Mouse (Mus musculus): Measurements from ENCODE around the gene Id3. TPM values are rescaled to one million over a fixed set of nuclear protein-coding genes. Genes with fewer than 3 reads are reported as not detected.
A peak's percentile ranks its signal among the peaks of the same experiment; 100 is the strongest.

The Id3 gene
- total and polyA plus RNA-seq, 3 experiments: 56.8 to 120 (median 58.8) TPM

GRCm38 (mm10) chr4:136127670-136128069 lies 15.6 kb upstream of the Id3 start:
- no peak overlapping the region for H3K27ac ChIP-seq
- H3K9ac ChIP-seq (ENCODE audit: low read depth, low read length): no peak overlapping the region
- H3K4me3 ChIP-seq: no peak overlapping the region
- intact Hi-C loops (cut with DNase I): no loop called here
- H3K79me2 ChIP-seq (replicated peaks; ENCODE audit: control insufficient read depth, insufficient read depth, low read length): no peaks in the 10 kb centered on the region
- H3K36me3 ChIP-seq (ENCODE audit: control insufficient read depth, insufficient read depth, low read length): no peaks in the 10 kb centered on the region
- no peak for DNase-seq
- H3K4me1 ChIP-seq (ENCODE audit: control insufficient read depth, insufficient read depth, low read length): peaks cover 9% of the 10 kb centered on the region
- 69% methylated on average over 13 of the region's 13 CpGs for WGBS
- no peak for TF ChIP-seq CTCF (IDR thresholded peaks at IDR 0.05)
- no peak for TF ChIP-seq EP300 (IDR thresholded peaks at IDR 0.05; ENCODE audit: insufficient read depth, low read depth, low read length)
- no peak for TF ChIP-seq POLR2A (IDR thresholded peaks at IDR 0.05; ENCODE audit: insufficient read depth, low read depth, low read length)
- no peaks in the 10 kb centered on the region for H3K27me3 ChIP-seq (ENCODE audit: control insufficient read depth, insufficient read depth, low read length)

GRCm38 (mm10) chr4:136129842-136130241 lies 13.5 kb upstream of the Id3 start:
- Histone ChIP-seq H3K9ac (ENCODE audit: low read depth, low read length) (no peak overlapping the region), H3K27ac (no peak overlapping the region), H3K27me3 (ENCODE audit: control insufficient read depth, insufficient read depth, low read length) (no peaks in the 10 kb centered on the region), H3K4me1 (ENCODE audit: control insufficient read depth, insufficient read depth, low read length) (peaks cover 7% of the 10 kb centered on the region), H3K79me2 (replicated peaks; ENCODE audit: control insufficient read depth, insufficient read depth, low read length) (no peaks in the 10 kb centered on the region), H3K4me3 (no peak overlapping the region), H3K36me3 (ENCODE audit: control insufficient read depth, insufficient read depth, low read length) (no peaks in the 10 kb centered on the region)
- no peak for DNase-seq
- intact Hi-C loops (cut with DNase I): no loop called here
- WGBS: 80% methylated on average over 1 of the region's 1 CpGs
- TF ChIP-seq EP300 (IDR thresholded peaks at IDR 0.05; ENCODE audit: insufficient read depth, low read depth, low read length): no peak
- TF ChIP-seq CTCF (IDR thresholded peaks at IDR 0.05): peak; percentile 13; the same call in 1 of the 2 replicates

- H3K9ac ChIP-seq (ENCODE audit: low read depth, low read length): no peak overlapping the region
- intact Hi-C loops (cut with DNase I): no loop called here
- WGBS: 40% methylated on average over 9 of the region's 9 CpGs
- no peak for DNase-seq
- peak overlapping the region; percentile 95 for H3K27ac ChIP-seq
- peaks cover 15% of the 10 kb centered on the region for H3K4me1 ChIP-seq (ENCODE audit: control insufficient read depth, insufficient read depth, low read length)
- TF ChIP-seq POLR2A (IDR thresholded peaks at IDR 0.05; ENCODE audit: insufficient read depth, low read depth, low read length) (no peak), EP300 (IDR thresholded peaks at IDR 0.05; ENCODE audit: insufficient read depth, low read depth, low read length) (no peak), CTCF (IDR thresholded peaks at IDR 0.05) (no peak)
- H3K79me2 ChIP-seq (replicated peaks; ENCODE audit: control insufficient read depth, insufficient read depth, low read length): no peaks in the 10 kb centered on the region
- H3K27me3 ChIP-seq (ENCODE audit: control insufficient read depth, insufficient read depth, low read length): no peaks in the 10 kb centered on the region
- H3K36me3 ChIP-seq (ENCODE audit: control insufficient read depth, insufficient read depth, low read length): no peaks in the 10 kb centered on the region
- no peak overlapping the region for H3K4me3 ChIP-seq
Measured at GRCm38 (mm10) chr4:136133801-136134200, 9.5 kb upstream of the Id3 start.

- Histone ChIP-seq H3K36me3 (ENCODE audit: control insufficient read depth, insufficient read depth, low read length) (no peaks in the 10 kb centered on the region), H3K4me3 (peak overlapping the region; percentile 63), H3K9ac (ENCODE audit: low read depth, low read length) (peak overlapping the region; percentile 68), H3K27ac (peak overlapping the region; percentile 95), H3K4me1 (ENCODE audit: control insufficient read depth, insufficient read depth, low read length) (peaks cover 19% of the 10 kb centered on the region), H3K79me2 (replicated peaks; ENCODE audit: control insufficient read depth, insufficient read depth, low read length) (no peaks in the 10 kb centered on the region), H3K27me3 (ENCODE audit: control insufficient read depth, insufficient read depth, low read length) (no peaks in the 10 kb centered on the region)
- WGBS: 1% methylated on average over 15 of the region's 15 CpGs
- intact Hi-C loops (cut with DNase I): no loop called here
- TF ChIP-seq CTCF (IDR thresholded peaks at IDR 0.05) (no peak), EP300 (IDR thresholded peaks at IDR 0.05; ENCODE audit: insufficient read depth, low read depth, low read length) (no peak), POLR2A (IDR thresholded peaks at IDR 0.05; ENCODE audit: insufficient read depth, low read depth, low read length) (peak; percentile 6; the same call in 1 of the 2 replicates)
- DNase-seq: peak in 1 of 2 experiments; percentile 60
Measured at GRCm38 (mm10) chr4:136134418-136134977, 8.8 kb upstream of the Id3 start.

- DNase-seq: peak; percentile 69 to 75
- Histone ChIP-seq H3K79me2 (replicated peaks; ENCODE audit: control insufficient read depth, insufficient read depth, low read length) (no peaks in the 10 kb centered on the region), H3K36me3 (ENCODE audit: control insufficient read depth, insufficient read depth, low read length) (no peaks in the 10 kb centered on the region), H3K27me3 (ENCODE audit: control insufficient read depth, insufficient read depth, low read length) (no peaks in the 10 kb centered on the region), H3K9ac (ENCODE audit: low read depth, low read length) (peak overlapping the region; percentile 68), H3K27ac (peak overlapping the region; percentile 95), H3K4me3 (peak overlapping the region; percentile 63), H3K4me1 (ENCODE audit: control insufficient read depth, insufficient read depth, low read length) (peaks cover 22% of the 10 kb centered on the region)
- TF ChIP-seq CTCF (IDR thresholded peaks at IDR 0.05) (0 out of 2 replicates have a peak, but pooled peaks have one; percentile 17), POLR2A (IDR thresholded peaks at IDR 0.05; ENCODE audit: insufficient read depth, low read depth, low read length) (no peak), EP300 (IDR thresholded peaks at IDR 0.05; ENCODE audit: insufficient read depth, low read depth, low read length) (no peak)
- WGBS: 13% methylated on average over 50 of the region's 50 CpGs
- intact Hi-C loops (cut with DNase I): no loop called here
Measured at GRCm38 (mm10) chr4:136134978-136135873, 8.1 kb upstream of the Id3 start.
